Mouse (Mus musculus): ENCODE results near the gene Crybb3. TPM values are rescaled to one million over a fixed set of nuclear protein-coding genes. Genes with fewer than 3 reads are reported as not detected.
"Not testable (repeated sequence)": the region's sequence is repeated elsewhere in the genome, so short reads cannot be mapped to it uniquely, and the experiment has no call there.

Gene Crybb3
- polyA plus RNA-seq, 1 experiment from 2014 or later: 0.42 TPM

DNA sequence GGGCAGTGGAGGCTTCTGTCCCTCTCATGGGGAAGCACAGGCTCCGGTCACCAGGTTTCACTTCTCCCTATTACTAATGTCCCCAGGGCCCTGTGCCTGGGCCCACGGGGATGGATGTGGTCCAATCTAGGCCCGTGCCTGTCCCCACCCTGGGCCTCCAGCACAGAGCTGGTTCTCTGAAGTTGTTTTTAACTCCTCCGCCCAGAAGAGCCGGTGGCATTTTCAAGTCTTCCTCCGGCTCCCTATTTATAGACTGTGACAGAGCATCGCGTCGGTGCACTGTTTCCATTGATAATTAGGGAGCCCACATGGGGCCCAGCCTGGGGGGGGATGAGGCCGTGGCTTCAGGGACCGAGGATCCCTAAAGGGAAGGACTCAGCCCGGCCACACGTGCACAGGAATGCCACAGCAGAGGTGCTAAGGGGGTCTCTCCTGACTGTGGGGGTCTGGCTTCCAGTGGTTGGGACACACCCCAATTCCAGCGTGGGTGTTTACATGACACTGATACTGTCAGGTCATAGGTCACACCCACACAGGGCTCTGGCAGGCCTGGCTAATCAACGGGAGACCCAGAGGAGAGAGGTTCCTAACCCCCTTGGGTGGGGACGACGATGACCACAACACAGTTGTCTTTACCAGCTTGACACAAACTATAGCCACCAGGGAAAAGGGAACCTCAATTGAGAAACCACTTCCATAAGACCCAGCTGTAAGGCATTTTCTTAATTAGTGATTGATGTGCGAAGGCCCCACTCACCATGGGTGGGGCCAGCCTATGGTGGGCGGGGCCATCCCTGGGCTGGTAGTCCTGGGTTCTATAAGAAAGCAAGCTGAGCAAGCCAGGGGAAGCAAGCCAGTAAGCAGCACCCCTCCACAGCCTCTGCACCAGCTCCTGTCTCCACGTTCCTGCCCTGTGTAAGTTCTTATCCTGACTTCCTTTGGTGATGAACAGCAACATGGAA is 33.2 kb upstream of the Crybb3 start:
- Histone ChIP-seq H3K27ac (no peak overlapping the region), H3K4me3 (replicated peaks) (no peak overlapping the region), H3K27me3 (no peaks in the 10 kb centered on the region), H3K9me3 (no peaks in the 10 kb centered on the region), H3K4me2 (replicated peaks) (no peak overlapping the region), H3K36me3 (no peaks in the 10 kb centered on the region), H3K4me1 (replicated peaks) (peaks cover 22% of the 10 kb centered on the region), H3K9ac (replicated peaks) (no peak overlapping the region)
- WGBS: 62% methylated on average over 20 of the region's 20 CpGs
- ATAC-seq: no peak

GRCm38 (mm10) chr5:113113120-113113519 is 31.7 kb upstream of the Crybb3 start:
- no peak overlapping the region for H3K4me3 ChIP-seq (replicated peaks)
- H3K9me3 ChIP-seq: no peaks in the 10 kb centered on the region
- H3K4me1 ChIP-seq (replicated peaks): peaks cover 24% of the 10 kb centered on the region
- no peak overlapping the region for H3K9ac ChIP-seq (replicated peaks)
- no peaks in the 10 kb centered on the region for H3K27me3 ChIP-seq
- H3K4me2 ChIP-seq (replicated peaks): no peak overlapping the region
- H3K27ac ChIP-seq: no peak overlapping the region
- ATAC-seq: no peak
- H3K36me3 ChIP-seq: no peaks in the 10 kb centered on the region
- WGBS: 51% methylated on average over 5 of the region's 5 CpGs

GRCm38 (mm10) chr5:113111336-113111735 is 30.0 kb upstream of the Crybb3 start:
- no peak for ATAC-seq
- 22% methylated on average over 4 of the region's 4 CpGs for WGBS
- Histone ChIP-seq H3K9me3 (no peaks in the 10 kb centered on the region), H3K9ac (replicated peaks) (no peak overlapping the region), H3K4me1 (replicated peaks) (peaks cover 21% of the 10 kb centered on the region), H3K4me3 (replicated peaks) (no peak overlapping the region), H3K27me3 (no peaks in the 10 kb centered on the region), H3K36me3 (no peaks in the 10 kb centered on the region), H3K4me2 (replicated peaks) (no peak overlapping the region), H3K27ac (no peak overlapping the region)

DNA sequence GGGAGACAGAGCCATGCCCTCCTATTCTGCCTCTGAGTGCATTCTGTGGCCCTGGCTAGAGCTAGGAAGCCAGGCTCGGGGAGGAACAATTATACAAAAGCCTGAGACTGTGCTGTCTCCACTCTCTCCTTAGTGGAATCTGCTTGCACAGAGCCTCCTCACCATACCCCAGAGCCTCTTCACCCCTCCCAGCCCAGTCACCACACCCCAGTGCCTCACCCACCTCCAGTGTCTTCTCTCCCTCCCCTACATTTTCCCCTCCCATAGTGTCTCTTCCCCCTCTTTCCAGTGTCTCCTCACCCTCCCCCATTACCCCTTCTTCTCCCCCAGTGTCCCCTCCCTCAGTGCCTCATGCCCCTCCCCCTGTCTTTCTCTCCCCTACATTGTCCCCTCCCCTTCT is 29.5 kb upstream of the Crybb3 start:
- peaks cover 21% of the 10 kb centered on the region for H3K4me1 ChIP-seq (replicated peaks)
- no peaks in the 10 kb centered on the region for H3K27me3 ChIP-seq
- H3K27ac ChIP-seq: peak overlapping the region; percentile 56
- 0% methylated on average over 1 of the region's 1 CpGs for WGBS
- peak overlapping the region; percentile 48; the same call in 1 of the 2 replicates for H3K9ac ChIP-seq (replicated peaks)
- H3K36me3 ChIP-seq: no peaks in the 10 kb centered on the region
- no peak overlapping the region for H3K4me2 ChIP-seq (replicated peaks)
- H3K4me3 ChIP-seq (replicated peaks): no peak overlapping the region
- ATAC-seq: 0 out of 2 replicates have a peak, but pooled peaks have one; percentile 32
- H3K9me3 ChIP-seq: no peaks in the 10 kb centered on the region

GRCm38 (mm10) chr5:113109651-113110050 is 28.3 kb upstream of the Crybb3 start:
- ATAC-seq; H3K9ac ChIP-seq (replicated peaks); H3K36me3 ChIP-seq; H3K9me3 ChIP-seq; H3K4me2 ChIP-seq (replicated peaks); H3K27me3 ChIP-seq; H3K4me3 ChIP-seq (replicated peaks); H3K27ac ChIP-seq: not testable (repeated sequence)
- H3K4me1 ChIP-seq (replicated peaks): peaks cover 21% of the 10 kb centered on the region
- WGBS: 93% methylated on average over 2 of the region's 2 CpGs

GRCm38 (mm10) chr5:113108165-113108764 is 26.9 kb upstream of the Crybb3 start:
- Histone ChIP-seq H3K9ac (replicated peaks) (no peak overlapping the region), H3K4me1 (replicated peaks) (peaks cover 14% of the 10 kb centered on the region), H3K4me2 (replicated peaks) (no peak overlapping the region), H3K9me3 (no peaks in the 10 kb centered on the region), H3K27ac (no peak overlapping the region; the same call in 1 of the 2 replicates), H3K36me3 (no peaks in the 10 kb centered on the region), H3K4me3 (replicated peaks) (no peak overlapping the region), H3K27me3 (no peaks in the 10 kb centered on the region)
- no peak for ATAC-seq
- WGBS: 78% methylated on average over 11 of the region's 11 CpGs

DNA sequence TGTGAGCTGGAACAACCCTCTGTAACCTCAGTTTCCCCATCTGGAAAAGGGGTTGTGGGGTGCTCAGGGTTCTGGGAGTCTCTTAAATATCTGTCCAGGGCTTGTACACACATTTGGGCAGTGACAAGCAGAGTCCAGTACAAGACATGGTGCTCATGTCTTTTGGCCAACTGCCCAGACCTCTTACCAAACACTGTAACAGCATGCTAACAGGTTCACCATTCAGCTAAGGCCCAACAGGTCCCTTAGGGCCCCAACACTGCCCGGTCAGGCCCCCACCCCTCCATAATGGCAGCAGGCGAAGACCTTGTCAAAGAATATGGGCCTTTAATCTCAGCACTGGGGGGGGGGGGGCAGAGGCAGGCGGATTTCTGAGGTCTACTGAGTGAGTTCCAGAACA is 26.3 kb upstream of the Crybb3 start:
- Histone ChIP-seq H3K27ac (no peak overlapping the region), H3K9me3 (no peaks in the 10 kb centered on the region), H3K9ac (replicated peaks) (no peak overlapping the region), H3K27me3 (no peaks in the 10 kb centered on the region), H3K4me1 (replicated peaks) (peaks cover 19% of the 10 kb centered on the region), H3K4me2 (replicated peaks) (no peak overlapping the region), H3K4me3 (replicated peaks) (no peak overlapping the region), H3K36me3 (no peaks in the 10 kb centered on the region)
- 63% methylated on average over 3 of the region's 3 CpGs for WGBS
- ATAC-seq: no peak

GRCm38 (mm10) chr5:113106594-113106993 is 25.2 kb upstream of the Crybb3 start:
- no peak for ATAC-seq
- Histone ChIP-seq H3K4me2 (replicated peaks) (no peak overlapping the region), H3K9ac (replicated peaks) (0 out of 2 replicates have a peak overlapping the region, but pooled peaks have one; percentile 10), H3K36me3 (no peaks in the 10 kb centered on the region), H3K4me1 (replicated peaks) (peaks cover 23% of the 10 kb centered on the region), H3K27ac (no peak overlapping the region), H3K4me3 (replicated peaks) (no peak overlapping the region), H3K9me3 (no peaks in the 10 kb centered on the region), H3K27me3 (no peaks in the 10 kb centered on the region)
- 89% methylated on average over 7 of the region's 7 CpGs for WGBS

- ATAC-seq: no peak
- no peak overlapping the region for H3K27ac ChIP-seq
- no peaks in the 10 kb centered on the region for H3K36me3 ChIP-seq
- 96% methylated on average over 4 of the region's 4 CpGs for WGBS
- no peaks in the 10 kb centered on the region for H3K9me3 ChIP-seq
- H3K4me3 ChIP-seq (replicated peaks): no peak overlapping the region
- H3K27me3 ChIP-seq: no peaks in the 10 kb centered on the region
- no peak overlapping the region for H3K4me2 ChIP-seq (replicated peaks)
- H3K9ac ChIP-seq (replicated peaks): no peak overlapping the region
- peaks cover 14% of the 10 kb centered on the region for H3K4me1 ChIP-seq (replicated peaks)
Observed at GRCm38 (mm10) chr5:113105481-113105880, 24.1 kb upstream of the Crybb3 start.

DNA sequence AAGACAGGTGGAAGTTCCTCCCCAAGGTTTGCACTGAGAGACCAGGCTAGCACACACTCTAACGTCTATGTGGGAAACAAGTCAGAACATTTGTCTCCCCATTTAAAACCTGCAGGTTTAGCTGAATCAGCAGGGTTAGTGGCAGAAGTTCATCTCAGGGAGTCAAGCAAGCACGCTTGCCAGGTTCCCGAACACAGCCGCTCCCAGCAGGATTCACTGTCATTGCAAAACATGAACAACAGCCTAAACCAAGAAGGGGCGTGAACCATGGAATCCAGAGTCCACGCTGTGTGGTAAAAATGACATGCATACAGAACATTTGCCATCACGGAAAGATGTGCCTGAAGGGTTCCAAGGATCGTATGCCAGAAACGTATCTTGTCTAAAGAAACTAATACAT is 23.7 kb upstream of the Crybb3 start:
- no peak overlapping the region for H3K9ac ChIP-seq (replicated peaks)
- H3K27me3 ChIP-seq: no peaks in the 10 kb centered on the region
- WGBS: 84% methylated on average over 9 of the region's 9 CpGs
- H3K36me3 ChIP-seq: no peaks in the 10 kb centered on the region
- no peaks in the 10 kb centered on the region for H3K9me3 ChIP-seq
- ATAC-seq: no peak
- peaks cover 14% of the 10 kb centered on the region for H3K4me1 ChIP-seq (replicated peaks)
- H3K4me3 ChIP-seq (replicated peaks): no peak overlapping the region
- no peak overlapping the region for H3K4me2 ChIP-seq (replicated peaks)
- no peak overlapping the region for H3K27ac ChIP-seq

- no peak overlapping the region for H3K4me2 ChIP-seq (replicated peaks)
- ATAC-seq: peak; percentile 40
- no peaks in the 10 kb centered on the region for H3K9me3 ChIP-seq
- no peak overlapping the region for H3K9ac ChIP-seq (replicated peaks)
- H3K36me3 ChIP-seq: no peaks in the 10 kb centered on the region
- H3K27ac ChIP-seq: 0 out of 2 replicates have a peak overlapping the region, but pooled peaks have one; percentile 30
- no peak overlapping the region for H3K4me3 ChIP-seq (replicated peaks)
- peaks cover 11% of the 10 kb centered on the region for H3K4me1 ChIP-seq (replicated peaks)
- 16% methylated on average over 7 of the region's 7 CpGs for WGBS
- no peaks in the 10 kb centered on the region for H3K27me3 ChIP-seq
Observed at GRCm38 (mm10) chr5:113102455-113102854, 21.1 kb upstream of the Crybb3 start.

DNA sequence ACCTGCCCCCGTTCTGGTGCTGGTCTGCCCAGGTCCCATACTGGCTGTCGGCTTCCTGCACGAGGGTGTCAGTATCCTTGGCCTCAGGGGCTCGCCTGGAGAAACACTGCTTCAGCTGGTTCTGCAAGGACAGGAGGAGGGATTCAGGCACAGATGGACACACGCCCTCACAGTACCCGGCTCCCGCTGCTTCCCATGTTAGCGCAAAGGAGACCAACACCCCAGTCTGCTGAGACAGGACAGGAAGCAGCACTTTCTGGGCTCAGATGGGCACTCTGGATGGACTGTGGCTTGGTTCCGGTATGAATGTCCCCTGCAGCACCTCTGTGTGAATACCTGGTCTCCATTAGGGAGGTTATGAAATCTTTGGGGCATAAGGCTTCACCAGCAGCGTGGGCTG is 20.1 kb upstream of the Crybb3 start:
- H3K9ac ChIP-seq (replicated peaks): no peak overlapping the region
- 85% methylated on average over 10 of the region's 10 CpGs for WGBS
- no peak overlapping the region for H3K27ac ChIP-seq
- H3K4me2 ChIP-seq (replicated peaks): no peak overlapping the region
- H3K4me3 ChIP-seq (replicated peaks): no peak overlapping the region
- H3K4me1 ChIP-seq (replicated peaks): peaks cover 11% of the 10 kb centered on the region
- no peaks in the 10 kb centered on the region for H3K9me3 ChIP-seq
- H3K36me3 ChIP-seq: no peaks in the 10 kb centered on the region
- H3K27me3 ChIP-seq: no peaks in the 10 kb centered on the region
- no peak for ATAC-seq

All from midbrain, embryonic 13.5 days (tissue).